Mouse (Mus musculus) bone marrow, adult 2 months (tissue): ENCODE measurements at regions not wholly inside any gene's neighbourhood (a gene's known extent, or its start where the extent isn't known, plus 50 kb on each side); places are given as distances from the start of the nearest gene placed in this dataset.

Experiments used
- H3K27ac ChIP-seq: fragments of 200-500 bp; 2 replicates; pipeline ENCODE4 v1.5.1; 2012; ENCODE audit warnings: low read depth, mild to moderate bottlenecking, control low read depth, inconsistent platforms, low read length; ENCODE audit not compliant: control insufficient read depth, poor library complexity, insufficient read depth
- H3K4me1 ChIP-seq: fragments of 200-500 bp; 2 replicates; pipeline ENCODE4 v1.6.1; 2011; ENCODE audit warnings: low read length; ENCODE audit not compliant: control insufficient read depth, insufficient read depth
- H3K4me3 ChIP-seq: fragments of 200-500 bp; replicated peaks from 2 replicates; pipeline ENCODE3; 2011; ENCODE audit warnings: mild to moderate bottlenecking, low read depth, low read length, control low read depth; ENCODE audit not compliant: control insufficient read depth
- CTCF ChIP-seq: fragments of 200-500 bp; IDR thresholded peaks from 2 replicates; pipeline ENCODE4 v1.5.1; 2011; ENCODE audit warnings: low read length, control low read depth; ENCODE audit not compliant: control insufficient read depth, insufficient read depth
- POLR2A ChIP-seq: fragments of 200-500 bp; IDR thresholded peaks from 2 replicates; pipeline ENCODE4 v1.6.1; 2011; ENCODE audit warnings: low read depth, mild to moderate bottlenecking, control low read depth, low read length, borderline replicate concordance; ENCODE audit not compliant: control insufficient read depth
- WGBS: fragments of 180-500 bp; shearing (Covaris S2); methylation state at CpG from one replicate; pipeline ENCODE4 v1.1.7; 2018; 5-methylcytosine and 5-hydroxymethylcytosine counted together

DNA sequence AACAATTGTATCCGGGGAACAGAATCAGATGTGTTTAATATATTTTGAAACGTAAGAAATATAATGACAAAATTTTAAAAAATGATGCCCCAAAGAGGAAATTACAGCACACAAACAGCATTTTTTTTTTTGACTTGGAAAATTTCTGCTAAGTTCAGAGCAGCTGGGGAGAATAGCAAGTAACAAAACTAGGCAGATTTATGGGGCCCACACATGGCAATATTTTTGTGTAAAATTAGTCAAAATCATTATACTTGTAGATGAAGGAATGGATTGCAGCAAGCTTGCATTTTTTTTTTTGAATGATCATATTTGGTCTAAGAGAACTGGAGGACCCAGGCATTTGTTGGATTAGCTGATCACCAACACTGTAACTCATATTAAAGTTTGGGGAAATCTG is 189.4 kb downstream of the Map2k6 start:
- H3K4me3 ChIP-seq = no peak overlapping the region
- 71% methylated on average over 2 of the region's 2 CpGs for WGBS

DNA sequence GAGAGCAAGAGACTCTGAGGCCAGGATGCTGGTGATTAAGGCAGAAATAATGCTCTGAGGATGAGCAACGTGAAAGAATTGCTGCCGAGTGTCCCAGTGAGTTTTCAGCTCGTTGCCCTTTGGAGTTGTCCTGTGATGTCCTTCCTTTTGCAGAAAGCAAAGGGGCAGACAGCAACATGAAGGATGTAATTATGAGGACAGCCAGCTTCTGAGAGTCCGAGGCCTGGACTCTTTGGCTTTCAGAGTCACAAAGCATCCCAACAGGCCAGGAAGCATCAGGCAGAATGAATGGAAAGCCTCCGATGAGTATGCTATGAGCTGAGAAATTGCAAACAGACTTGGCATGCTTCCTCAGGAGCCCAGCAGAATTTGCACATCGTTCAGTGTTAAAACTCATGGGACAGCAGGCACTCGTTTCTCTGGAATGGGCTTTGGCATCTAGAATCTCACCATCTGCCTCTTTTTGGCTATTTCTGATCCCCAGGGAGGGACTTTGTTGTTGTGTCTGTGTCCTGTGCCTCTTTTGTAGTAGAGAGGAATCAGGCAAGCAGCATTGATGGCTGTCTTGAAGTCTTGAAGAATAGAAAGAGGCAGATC is 196.4 kb downstream of the Map2k6 start:
- H3K4me3 ChIP-seq = no peak overlapping the region
- WGBS = 80% methylated on average over 7 of the region's 7 CpGs
- no peak overlapping the region for H3K27ac ChIP-seq
- no peaks in the 10 kb centered on the region for H3K4me1 ChIP-seq
- TF ChIP-seq POLR2A (no peak), CTCF (no peak)

More for the DNA sequence above, 189.4 kb downstream of the Map2k6 start:
- Histone ChIP-seq H3K4me1 (no peaks in the 10 kb centered on the region), H3K27ac (no peak overlapping the region)
- no peak for TF ChIP-seq POLR2A
- TF ChIP-seq CTCF = no peak

DNA sequence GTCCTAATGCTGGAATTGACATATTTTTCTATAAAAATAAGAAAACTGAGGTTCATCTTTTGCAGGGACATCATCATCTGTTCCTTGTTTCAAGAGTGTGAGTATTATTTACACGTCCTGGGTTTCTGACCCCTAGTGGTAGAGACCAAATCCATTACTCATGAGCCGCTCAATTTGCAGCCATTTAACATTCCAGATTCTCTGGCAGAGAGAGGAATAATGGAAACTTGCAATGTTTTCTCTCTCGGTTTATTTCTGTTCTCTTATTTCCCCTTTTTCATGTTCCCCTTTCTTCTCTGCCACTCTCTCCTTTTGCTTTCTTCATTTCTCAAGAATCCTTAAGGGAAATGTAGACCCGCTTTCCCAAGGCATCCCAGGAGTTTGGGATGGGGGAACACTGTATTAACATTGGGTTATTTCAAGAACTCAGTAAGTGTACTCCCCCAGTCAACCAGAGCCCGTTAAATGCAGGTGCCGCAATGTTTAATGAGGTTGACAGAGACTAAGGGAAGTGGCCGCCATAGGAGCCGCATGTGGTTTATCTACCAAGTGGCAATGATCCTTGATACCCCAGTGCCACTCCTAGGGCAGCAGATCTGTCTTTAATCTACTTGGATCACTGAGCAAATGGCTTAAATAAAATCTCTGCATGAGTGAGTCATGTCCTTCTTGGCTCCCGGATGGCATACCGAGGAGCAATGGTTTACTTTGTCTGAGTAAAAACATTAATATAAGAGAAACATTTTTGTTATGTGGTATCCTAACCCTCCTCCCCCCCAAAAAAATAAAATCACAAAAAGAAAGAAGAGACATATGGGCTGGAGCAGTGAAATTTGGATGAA is 206.3 kb downstream of the Map2k6 start:
- Histone ChIP-seq H3K27ac (no peak overlapping the region), H3K4me1 (no peaks in the 10 kb centered on the region), H3K4me3 (no peak overlapping the region)
- no peak for TF ChIP-seq CTCF
- no peak for TF ChIP-seq POLR2A
- WGBS = 59% methylated on average over 10 of the region's 10 CpGs

DNA sequence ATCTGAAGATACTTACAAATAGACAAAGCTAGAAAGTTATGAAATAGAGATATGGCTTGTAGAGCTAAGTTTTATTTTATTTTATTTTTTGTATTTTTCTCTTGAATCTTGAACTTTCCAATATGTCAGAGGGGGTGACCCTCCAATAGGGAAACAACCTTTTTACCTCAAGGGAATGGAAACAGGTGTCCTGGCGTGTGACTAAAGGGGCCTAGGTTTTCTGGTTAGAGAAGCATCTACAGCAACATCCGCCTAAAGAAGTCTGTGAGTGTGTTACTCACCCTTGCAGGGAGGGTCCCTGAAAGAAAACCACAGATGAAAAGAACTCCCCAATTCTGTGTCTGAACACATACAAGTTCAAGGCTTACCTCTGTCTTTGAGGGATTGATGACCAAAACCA is 210.4 kb downstream of the Map2k6 start:
- Histone ChIP-seq H3K27ac (no peak overlapping the region), H3K4me3 (no peak overlapping the region), H3K4me1 (no peaks in the 10 kb centered on the region; the same call in 1 of the 2 replicates)
- 75% methylated on average over 2 of the region's 2 CpGs for WGBS
- no peak for TF ChIP-seq CTCF
- no peak for TF ChIP-seq POLR2A

DNA sequence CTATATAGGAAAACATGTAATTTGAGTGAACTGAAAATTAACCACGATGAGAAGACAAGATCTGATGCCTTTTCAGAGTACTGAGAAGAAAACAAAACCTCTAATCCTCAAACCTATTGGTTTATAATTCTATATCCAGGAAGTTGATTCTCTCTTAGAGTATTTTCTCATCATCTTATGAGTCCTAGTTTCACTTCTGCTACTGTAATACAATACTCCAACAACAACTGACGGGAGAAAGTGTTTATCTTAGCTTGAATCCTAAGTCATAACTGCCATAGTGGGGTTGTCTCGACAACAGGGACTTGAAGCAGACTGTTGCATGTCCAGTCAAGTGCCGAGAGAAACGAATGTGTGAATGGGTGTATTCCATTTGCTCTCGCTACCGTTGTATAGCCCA is 211.9 kb downstream of the Map2k6 start:
- H3K27ac ChIP-seq = no peak overlapping the region
- no peak overlapping the region for H3K4me3 ChIP-seq
- H3K4me1 ChIP-seq = no peaks in the 10 kb centered on the region; the same call in 1 of the 2 replicates
- 71% methylated on average over 7 of the region's 7 CpGs for WGBS
- no peak for TF ChIP-seq CTCF
- TF ChIP-seq POLR2A = no peak

DNA sequence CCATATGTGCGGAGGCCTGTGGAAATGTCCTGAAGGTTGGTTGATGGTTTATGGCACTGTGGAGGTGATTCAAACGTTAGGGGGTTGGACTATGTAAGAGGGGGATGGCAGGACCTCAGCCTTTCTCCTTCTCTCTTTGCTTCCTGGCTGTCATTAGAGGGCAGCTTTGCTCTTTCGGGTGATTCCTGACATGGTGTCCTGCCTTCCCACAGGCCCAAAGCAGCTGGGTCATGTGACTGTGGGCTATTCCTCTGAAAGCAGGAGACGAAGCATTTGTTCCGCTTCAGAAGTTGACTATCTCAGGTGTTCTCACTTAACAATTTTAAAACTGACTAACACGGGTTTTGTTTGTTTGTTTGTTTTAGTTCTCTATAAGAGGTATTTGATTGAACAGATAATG is 233.1 kb downstream of the Map2k6 start:
- no peak overlapping the region for H3K27ac ChIP-seq
- TF ChIP-seq POLR2A (no peak), CTCF (no peak)
- 71% methylated on average over 6 of the region's 6 CpGs for WGBS

DNA sequence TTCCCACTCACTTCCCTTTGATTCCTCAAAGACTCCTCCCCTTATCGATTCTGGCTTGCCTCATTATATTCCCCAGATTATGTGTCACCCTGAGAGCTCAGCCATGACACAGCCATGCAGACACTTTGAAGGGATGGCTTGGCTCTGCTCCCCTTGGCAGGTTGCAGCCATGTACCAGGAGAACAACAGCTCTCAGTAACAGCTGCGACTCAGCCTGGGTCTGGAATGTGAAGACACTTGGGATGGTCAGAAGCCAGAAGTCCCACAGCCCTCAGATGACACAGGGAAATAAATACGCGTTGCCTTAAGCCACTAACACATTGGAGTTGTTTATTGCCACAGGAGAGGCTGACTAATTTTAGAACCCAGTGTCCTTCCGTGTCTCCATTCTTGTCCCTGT is 234.4 kb downstream of the Map2k6 start:
- Histone ChIP-seq H3K4me1 (no peaks in the 10 kb centered on the region), H3K4me3 (no peak overlapping the region), H3K27ac (no peak overlapping the region)
- WGBS = 79% methylated on average over 5 of the region's 5 CpGs
- TF ChIP-seq CTCF (no peak), POLR2A (no peak)

More for the DNA sequence above, 233.1 kb downstream of the Map2k6 start:
- Histone ChIP-seq H3K4me3 (no peak overlapping the region), H3K4me1 (no peaks in the 10 kb centered on the region)

DNA sequence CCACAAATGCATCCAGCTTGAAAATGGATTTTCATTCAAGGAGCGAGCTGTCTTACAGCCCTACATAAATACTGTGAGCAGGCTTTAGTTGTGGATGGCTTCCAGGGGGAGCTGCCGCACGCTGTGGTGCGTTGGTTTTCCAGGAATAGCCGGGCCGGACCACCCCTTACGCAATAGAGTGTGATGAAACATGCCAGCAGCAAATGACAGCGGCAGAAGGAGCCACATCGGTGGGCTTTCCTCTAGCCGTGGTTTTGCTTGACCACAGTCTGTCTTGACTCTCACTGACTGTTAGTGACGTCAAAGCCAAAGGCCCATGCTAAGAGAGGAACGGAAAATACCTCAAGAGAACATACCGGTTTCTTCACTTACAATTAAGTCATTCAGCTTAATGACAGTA is 243.6 kb downstream of the Map2k6 start:
- no peak for TF ChIP-seq CTCF
- TF ChIP-seq POLR2A = no peak
- Histone ChIP-seq H3K4me3 (no peak overlapping the region), H3K4me1 (no peaks in the 10 kb centered on the region), H3K27ac (no peak overlapping the region)
- 4% methylated on average over 13 of the region's 13 CpGs for whole genome bisulfite sequencing
